Mouse (Mus musculus): ENCODE measurements around the gene Gm37240. TPM values are rescaled to one million over a fixed set of nuclear protein-coding genes. Genes with fewer than 3 reads are reported as not detected.

Gm37240 gene
- polyA plus RNA-seq, 1 experiment from 2014 or later: 0.93 TPM

GRCm38 (mm10) chr3:84740050-84740596, 1147.2 kb downstream of the Gm37240 start:
- Histone ChIP-seq H3K27me3 (replicated peaks; ENCODE audit: control insufficient read depth, insufficient read depth, low read length) (no peaks in the 10 kb centered on the region), H3K4me2 (ENCODE audit: low read length) (no peak overlapping the region; the same call in 1 of the 2 replicates), H3K4me3 (ENCODE audit: low read length) (no peak overlapping the region), H3K4me1 (ENCODE audit: control insufficient read depth, insufficient read depth, low read depth, low read length) (peaks cover 2% of the 10 kb centered on the region; the same call in 1 of the 2 replicates), H3K27ac (ENCODE audit: low read depth, low read length) (no peak overlapping the region; the same call in 1 of the 2 replicates), H3K36me3 (ENCODE audit: control insufficient read depth, insufficient read depth, low read length) (no peaks in the 10 kb centered on the region), H3K9me3 (ENCODE audit: control insufficient read depth, low read length) (no peaks in the 10 kb centered on the region), H3K9ac (ENCODE audit: low read depth, low read length) (no peak overlapping the region)
- WGBS: 37% methylated on average over 10 of the region's 10 CpGs
- peak; percentile 67 for ATAC-seq

- H3K36me3 ChIP-seq (ENCODE audit: control insufficient read depth, insufficient read depth, low read length): no peaks in the 10 kb centered on the region
- H3K4me3 ChIP-seq (ENCODE audit: low read length): no peak overlapping the region
- 76% methylated on average over 3 of the region's 3 CpGs for WGBS
- no peak overlapping the region for H3K9ac ChIP-seq (ENCODE audit: low read depth, low read length)
- no peak for ATAC-seq
- H3K9me3 ChIP-seq (ENCODE audit: control insufficient read depth, low read length): no peaks in the 10 kb centered on the region
- no peaks in the 10 kb centered on the region for H3K27me3 ChIP-seq (replicated peaks; ENCODE audit: control insufficient read depth, insufficient read depth, low read length)
- no peak overlapping the region for H3K27ac ChIP-seq (ENCODE audit: low read depth, low read length)
- no peak overlapping the region for H3K4me2 ChIP-seq (ENCODE audit: low read length)
- H3K4me1 ChIP-seq (ENCODE audit: control insufficient read depth, insufficient read depth, low read depth, low read length): peaks cover 12% of the 10 kb centered on the region
These were observed 1150.2 kb downstream of the Gm37240 start for GRCm38 (mm10) chr3:84737137-84737536.

- no peaks in the 10 kb centered on the region for H3K9me3 ChIP-seq (ENCODE audit: control insufficient read depth, low read length)
- H3K27me3 ChIP-seq (replicated peaks; ENCODE audit: control insufficient read depth, insufficient read depth, low read length): no peaks in the 10 kb centered on the region
- no peak for ATAC-seq
- no peak overlapping the region for H3K4me3 ChIP-seq (ENCODE audit: low read length)
- no peak overlapping the region for H3K27ac ChIP-seq (ENCODE audit: low read depth, low read length)
- H3K4me2 ChIP-seq (ENCODE audit: low read length): no peak overlapping the region
- 51% methylated on average over 10 of the region's 10 CpGs for WGBS
- H3K9ac ChIP-seq (ENCODE audit: low read depth, low read length): no peak overlapping the region
- H3K4me1 ChIP-seq (ENCODE audit: control insufficient read depth, insufficient read depth, low read depth, low read length): peaks cover 25% of the 10 kb centered on the region
- H3K36me3 ChIP-seq (ENCODE audit: control insufficient read depth, insufficient read depth, low read length): no peaks in the 10 kb centered on the region
These were observed 1151.6 kb downstream of the Gm37240 start for GRCm38 (mm10) chr3:84735716-84736115.

- no peaks in the 10 kb centered on the region for H3K9me3 ChIP-seq (ENCODE audit: control insufficient read depth, low read length)
- 0 out of 2 replicates have a peak, but pooled peaks have one; percentile 19 for ATAC-seq
- no peaks in the 10 kb centered on the region for H3K27me3 ChIP-seq (replicated peaks; ENCODE audit: control insufficient read depth, insufficient read depth, low read length)
- H3K36me3 ChIP-seq (ENCODE audit: control insufficient read depth, insufficient read depth, low read length): no peaks in the 10 kb centered on the region
- H3K4me1 ChIP-seq (ENCODE audit: control insufficient read depth, insufficient read depth, low read depth, low read length): peaks cover 27% of the 10 kb centered on the region
- 9% methylated on average over 6 of the region's 6 CpGs for WGBS
- peak overlapping the region; percentile 78 for H3K27ac ChIP-seq (ENCODE audit: low read depth, low read length)
- peak overlapping the region; percentile 58 for H3K4me2 ChIP-seq (ENCODE audit: low read length)
- H3K4me3 ChIP-seq (ENCODE audit: low read length): peak overlapping the region; percentile 27
- peak overlapping the region; percentile 45; the same call in 1 of the 2 replicates for H3K9ac ChIP-seq (ENCODE audit: low read depth, low read length)
These were observed 1154.8 kb downstream of the Gm37240 start for GRCm38 (mm10) chr3:84732516-84732915.

- Histone ChIP-seq H3K4me3 (ENCODE audit: low read length) (peak overlapping the region; percentile 27), H3K36me3 (ENCODE audit: control insufficient read depth, insufficient read depth, low read length) (no peaks in the 10 kb centered on the region), H3K9me3 (ENCODE audit: control insufficient read depth, low read length) (no peaks in the 10 kb centered on the region), H3K4me2 (ENCODE audit: low read length) (peak overlapping the region; percentile 58), H3K27me3 (replicated peaks; ENCODE audit: control insufficient read depth, insufficient read depth, low read length) (no peaks in the 10 kb centered on the region), H3K4me1 (ENCODE audit: control insufficient read depth, insufficient read depth, low read depth, low read length) (peaks cover 27% of the 10 kb centered on the region), H3K27ac (ENCODE audit: low read depth, low read length) (peak overlapping the region; percentile 78), H3K9ac (ENCODE audit: low read depth, low read length) (peak overlapping the region; percentile 45)
- ATAC-seq: peak; percentile 78
- under 1% methylated on average over 20 of the region's 20 CpGs for WGBS
These were observed 1155.3 kb downstream of the Gm37240 start for GRCm38 (mm10) chr3:84732016-84732502.

GRCm38 (mm10) chr3:84731403-84732015, 1155.8 kb downstream of the Gm37240 start:
- 8% methylated on average over 9 of the region's 9 CpGs for WGBS
- Histone ChIP-seq H3K4me1 (ENCODE audit: control insufficient read depth, insufficient read depth, low read depth, low read length) (peaks cover 27% of the 10 kb centered on the region), H3K9ac (ENCODE audit: low read depth, low read length) (peak overlapping the region; percentile 45), H3K9me3 (ENCODE audit: control insufficient read depth, low read length) (no peaks in the 10 kb centered on the region), H3K4me2 (ENCODE audit: low read length) (peak overlapping the region; percentile 58), H3K4me3 (ENCODE audit: low read length) (peak overlapping the region; percentile 27), H3K27ac (ENCODE audit: low read depth, low read length) (peak overlapping the region; percentile 78), H3K36me3 (ENCODE audit: control insufficient read depth, insufficient read depth, low read length) (no peaks in the 10 kb centered on the region), H3K27me3 (replicated peaks; ENCODE audit: control insufficient read depth, insufficient read depth, low read length) (no peaks in the 10 kb centered on the region)
- ATAC-seq: peak; percentile 16; the same call in 1 of the 2 replicates

- peaks cover 27% of the 10 kb centered on the region for H3K4me1 ChIP-seq (ENCODE audit: control insufficient read depth, insufficient read depth, low read depth, low read length)
- H3K4me2 ChIP-seq (ENCODE audit: low read length): peak overlapping the region; percentile 6
- no peaks in the 10 kb centered on the region for H3K9me3 ChIP-seq (ENCODE audit: control insufficient read depth, low read length)
- H3K27me3 ChIP-seq (replicated peaks; ENCODE audit: control insufficient read depth, insufficient read depth, low read length): no peaks in the 10 kb centered on the region
- WGBS: 31% methylated on average over 5 of the region's 5 CpGs
- H3K9ac ChIP-seq (ENCODE audit: low read depth, low read length): no peak overlapping the region
- ATAC-seq: 0 out of 2 replicates have a peak, but pooled peaks have one; percentile 23
- no peaks in the 10 kb centered on the region for H3K36me3 ChIP-seq (ENCODE audit: control insufficient read depth, insufficient read depth, low read length)
- H3K27ac ChIP-seq (ENCODE audit: low read depth, low read length): peak overlapping the region; percentile 63
- no peak overlapping the region for H3K4me3 ChIP-seq (ENCODE audit: low read length)
These were observed 1156.3 kb downstream of the Gm37240 start for GRCm38 (mm10) chr3:84731003-84731402.

GRCm38 (mm10) chr3:84729806-84730205, 1157.5 kb downstream of the Gm37240 start:
- 92% methylated on average over 6 of the region's 6 CpGs for WGBS
- Histone ChIP-seq H3K36me3 (ENCODE audit: control insufficient read depth, insufficient read depth, low read length) (no peaks in the 10 kb centered on the region), H3K9me3 (ENCODE audit: control insufficient read depth, low read length) (no peaks in the 10 kb centered on the region)

GRCm38 (mm10) chr3:84723996-84724395, 1163.3 kb downstream of the Gm37240 start:
- no peaks in the 10 kb centered on the region for H3K36me3 ChIP-seq (ENCODE audit: control insufficient read depth, insufficient read depth, low read length)
- H3K27me3 ChIP-seq (replicated peaks; ENCODE audit: control insufficient read depth, insufficient read depth, low read length): no peaks in the 10 kb centered on the region
- no peak overlapping the region for H3K4me3 ChIP-seq (ENCODE audit: low read length)
- WGBS: 58% methylated on average over 5 of the region's 5 CpGs
- no peaks in the 10 kb centered on the region for H3K9me3 ChIP-seq (ENCODE audit: control insufficient read depth, low read length)
- no peaks in the 10 kb centered on the region for H3K4me1 ChIP-seq (ENCODE audit: control insufficient read depth, insufficient read depth, low read depth, low read length)
- H3K9ac ChIP-seq (ENCODE audit: low read depth, low read length): no peak overlapping the region
- no peak overlapping the region for H3K4me2 ChIP-seq (ENCODE audit: low read length)
- no peak for ATAC-seq
- no peak overlapping the region for H3K27ac ChIP-seq (ENCODE audit: low read depth, low read length)

More at GRCm38 (mm10) chr3:84729806-84730205, 1157.5 kb downstream of the Gm37240 start:
- H3K9ac ChIP-seq (ENCODE audit: low read depth, low read length): no peak overlapping the region
- ATAC-seq: no peak
- H3K4me3 ChIP-seq (ENCODE audit: low read length): no peak overlapping the region
- no peaks in the 10 kb centered on the region for H3K27me3 ChIP-seq (replicated peaks; ENCODE audit: control insufficient read depth, insufficient read depth, low read length)
- no peak overlapping the region for H3K4me2 ChIP-seq (ENCODE audit: low read length)
- H3K27ac ChIP-seq (ENCODE audit: low read depth, low read length): no peak overlapping the region
- peaks cover 27% of the 10 kb centered on the region for H3K4me1 ChIP-seq (ENCODE audit: control insufficient read depth, insufficient read depth, low read depth, low read length)

Data from hindbrain, embryonic 16.5 days (tissue).